Mouse (Mus musculus): ENCODE data around the gene Tada2a. TPM values are rescaled to one million over a fixed set of nuclear protein-coding genes. Genes with fewer than 3 reads are reported as not detected.

The Tada2a gene
- polyA plus RNA-seq, 1 experiment from 2014 or later = 33.6 TPM

GRCm38 (mm10) chr11:84073816-84074764 lies 55.3 kb downstream of the Tada2a start:
- Histone ChIP-seq H3K27me3 (peaks cover 5% of the 10 kb centered on the region; the same call in 1 of the 2 replicates), H3K36me3 (no peaks in the 10 kb centered on the region), H3K4me3 (no peak overlapping the region), H3K9ac (no peak overlapping the region), H3K4me2 (no peak overlapping the region), H3K4me1 (peaks cover 37% of the 10 kb centered on the region), H3K27ac (no peak overlapping the region; the same call in 1 of the 2 replicates), H3K9me3 (no peaks in the 10 kb centered on the region)
- ATAC-seq (ENCODE audit: borderline replicate concordance, extremely low read depth, low FRiP score, low TSS enrichment) = no peak
- WGBS = 37% methylated on average over 7 of the region's 7 CpGs

- no peak for ATAC-seq (ENCODE audit: borderline replicate concordance, extremely low read depth, low FRiP score, low TSS enrichment)
- no peaks in the 10 kb centered on the region for H3K36me3 ChIP-seq
Measured at GRCm38 (mm10) chr11:84072904-84073651, 56.3 kb downstream of the Tada2a start.

DNA sequence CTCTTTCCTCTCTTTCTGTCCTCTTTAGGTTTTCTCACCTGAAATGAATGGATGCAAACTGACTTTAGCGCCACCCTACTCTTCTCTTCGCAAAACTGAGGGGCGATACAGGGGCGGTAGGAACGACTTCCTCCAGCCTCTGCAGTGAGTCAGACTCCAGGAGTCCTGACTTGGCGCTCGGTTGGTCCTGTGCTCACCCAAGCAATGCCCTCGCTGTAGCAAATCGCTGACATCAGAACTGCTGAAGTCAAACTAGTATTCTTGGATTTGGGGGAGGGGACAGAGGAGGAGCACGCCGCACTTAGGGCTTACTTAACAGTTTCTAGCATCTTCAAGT lies 60.4 kb downstream of the Tada2a start, which contains the start of gene Dusp14:
Gene Dusp14, minus strand, starts transcription at position 228 of the 337 bp plus-strand sequence.
- peaks cover 32% of the 10 kb centered on the region for H3K27me3 ChIP-seq
- H3K4me2 ChIP-seq = peak within 1 kb of the TSS; percentile 89
- H3K9ac ChIP-seq = peak within 1 kb of the TSS; percentile 62
- peak within 1 kb of the TSS; percentile 74 for H3K27ac ChIP-seq
- 12% methylated on average over 11 of the region's 11 CpGs for WGBS
- H3K9me3 ChIP-seq = no peaks in the 10 kb centered on the region
- H3K36me3 ChIP-seq = no peaks in the 10 kb centered on the region
- peak within 1 kb of the TSS; percentile 59 for H3K4me3 ChIP-seq
- ATAC-seq (ENCODE audit: borderline replicate concordance, extremely low read depth, low FRiP score, low TSS enrichment) = no peak
- peaks cover 45% of the 10 kb centered on the region for H3K4me1 ChIP-seq

More at GRCm38 (mm10) chr11:84072904-84073651, 56.3 kb downstream of the Tada2a start:
- WGBS = 41% methylated on average over 9 of the region's 9 CpGs
- Histone ChIP-seq H3K4me2 (no peak overlapping the region), H3K4me3 (no peak overlapping the region), H3K27ac (no peak overlapping the region), H3K27me3 (peaks cover 11% of the 10 kb centered on the region; the same call in 1 of the 2 replicates), H3K9ac (no peak overlapping the region), H3K9me3 (no peaks in the 10 kb centered on the region), H3K4me1 (peaks cover 43% of the 10 kb centered on the region)

DNA sequence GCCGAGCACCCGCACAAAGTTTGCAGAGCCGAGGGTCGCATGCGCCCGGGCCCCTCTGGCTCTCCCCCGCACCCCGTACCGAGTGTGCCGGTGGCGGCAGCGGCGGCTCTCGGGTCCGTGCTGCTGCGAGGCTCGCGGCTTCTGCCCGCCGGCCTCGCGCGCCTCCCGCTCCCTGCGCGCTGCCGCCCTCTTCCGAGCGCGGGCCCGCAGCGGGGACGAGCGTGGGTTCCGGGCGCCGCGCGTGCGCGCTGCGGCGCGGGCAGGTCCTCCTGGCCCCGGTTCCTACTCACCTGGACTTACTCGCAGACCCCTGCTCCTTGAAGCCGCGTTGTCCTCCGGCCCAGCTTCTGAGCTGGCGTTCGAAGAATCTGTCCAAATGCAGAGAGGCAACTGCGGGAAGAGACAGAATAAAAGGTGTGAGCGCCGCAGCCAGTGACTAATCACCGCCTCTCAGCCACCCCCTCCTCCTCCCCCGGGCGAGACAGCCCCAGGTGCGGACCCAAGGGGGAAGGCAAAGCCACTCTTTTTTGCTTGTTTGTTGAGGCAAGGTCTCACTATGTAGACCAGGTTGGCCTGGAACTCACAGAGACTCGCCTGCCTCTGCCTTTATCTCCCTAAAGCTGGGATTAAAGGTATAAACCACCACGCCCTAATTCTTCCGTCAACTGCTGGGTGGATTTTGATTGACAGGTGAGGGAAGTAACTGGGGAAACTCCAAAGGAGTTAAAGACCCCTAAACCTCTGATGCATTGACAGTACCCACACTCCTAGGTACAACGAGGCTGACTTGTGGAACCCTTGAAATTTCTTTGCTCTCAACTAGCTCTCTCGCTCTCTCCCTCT lies 61.0 kb downstream of the Tada2a start:
- WGBS = 1% methylated on average over 61 of the region's 63 CpGs

DNA sequence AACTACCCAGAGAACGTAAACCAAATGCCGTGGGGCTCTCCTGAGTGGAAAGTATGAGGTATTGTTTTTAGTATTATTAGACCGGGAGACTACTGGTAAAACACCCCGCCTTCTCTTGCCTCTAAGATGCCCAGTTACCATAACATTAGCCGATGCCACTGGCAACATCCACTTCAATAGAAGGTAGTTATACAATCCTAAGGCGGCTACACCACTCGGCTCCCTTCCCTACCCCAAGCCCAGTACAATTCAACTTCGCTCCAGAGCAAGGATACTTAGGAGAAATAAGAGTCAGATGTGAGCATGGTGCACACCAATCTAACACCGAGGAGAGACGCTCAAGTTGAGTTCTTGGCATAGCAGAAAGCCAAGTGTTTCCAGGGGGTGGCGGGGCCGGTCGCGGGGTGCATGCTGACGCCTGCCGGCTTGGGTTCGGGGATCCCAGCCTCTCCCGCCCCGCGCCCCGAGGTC lies 61.6 kb downstream of the Tada2a start:
- Histone ChIP-seq H3K27ac (peak overlapping the region; percentile 74), H3K4me2 (peak overlapping the region; percentile 89), H3K4me3 (peak overlapping the region; percentile 59), H3K27me3 (peaks cover 32% of the 10 kb centered on the region), H3K9me3 (no peaks in the 10 kb centered on the region), H3K9ac (peak overlapping the region; percentile 62), H3K4me1 (peaks cover 33% of the 10 kb centered on the region), H3K36me3 (no peaks in the 10 kb centered on the region)
- ATAC-seq (ENCODE audit: borderline replicate concordance, extremely low read depth, low FRiP score, low TSS enrichment) = peak; percentile 55; the same call in 1 of the 2 replicates
- 1% methylated on average over 21 of the region's 21 CpGs for WGBS

More for the DNA sequence above, 61.0 kb downstream of the Tada2a start:
- Histone ChIP-seq H3K4me3 (peak overlapping the region; percentile 59), H3K9me3 (no peaks in the 10 kb centered on the region), H3K27ac (peak overlapping the region; percentile 74), H3K4me1 (peaks cover 39% of the 10 kb centered on the region), H3K4me2 (peak overlapping the region; percentile 89), H3K9ac (peak overlapping the region; percentile 62), H3K27me3 (peaks cover 32% of the 10 kb centered on the region), H3K36me3 (no peaks in the 10 kb centered on the region)
- ATAC-seq (ENCODE audit: borderline replicate concordance, extremely low read depth, low FRiP score, low TSS enrichment) = peak; percentile 62; the same call in 1 of the 2 replicates

GRCm38 (mm10) chr11:84066927-84067645 lies 62.3 kb downstream of the Tada2a start:
- 4% methylated on average over 18 of the region's 18 CpGs for WGBS
- H3K9ac ChIP-seq = peak overlapping the region; percentile 62; the same call in 1 of the 2 replicates
- H3K27ac ChIP-seq = peak overlapping the region; percentile 74
- peak overlapping the region; percentile 89 for H3K4me2 ChIP-seq
- H3K36me3 ChIP-seq = no peaks in the 10 kb centered on the region
- H3K27me3 ChIP-seq = peaks cover 32% of the 10 kb centered on the region
- H3K4me3 ChIP-seq = peak overlapping the region; percentile 59
- ATAC-seq (ENCODE audit: borderline replicate concordance, extremely low read depth, low FRiP score, low TSS enrichment) = no peak
- H3K9me3 ChIP-seq = no peaks in the 10 kb centered on the region
- peaks cover 32% of the 10 kb centered on the region for H3K4me1 ChIP-seq

GRCm38 (mm10) chr11:84066071-84066481 lies 63.3 kb downstream of the Tada2a start:
- no peak overlapping the region for H3K4me3 ChIP-seq
- no peaks in the 10 kb centered on the region for H3K36me3 ChIP-seq
- H3K9ac ChIP-seq = no peak overlapping the region
- peaks cover 32% of the 10 kb centered on the region for H3K27me3 ChIP-seq
- H3K27ac ChIP-seq = no peak overlapping the region
- H3K9me3 ChIP-seq = no peaks in the 10 kb centered on the region
- 7% methylated on average over 11 of the region's 11 CpGs for whole genome bisulfite sequencing
- peak overlapping the region; percentile 20; the same call in 1 of the 2 replicates for H3K4me2 ChIP-seq
- no peak for ATAC-seq (ENCODE audit: borderline replicate concordance, extremely low read depth, low FRiP score, low TSS enrichment)
- peaks cover 35% of the 10 kb centered on the region for H3K4me1 ChIP-seq

GRCm38 (mm10) chr11:84063631-84064209 lies 65.7 kb downstream of the Tada2a start:
- Histone ChIP-seq H3K27me3 (peaks cover 26% of the 10 kb centered on the region), H3K4me3 (no peak overlapping the region), H3K36me3 (no peaks in the 10 kb centered on the region), H3K9me3 (no peaks in the 10 kb centered on the region), H3K9ac (no peak overlapping the region), H3K4me2 (no peak overlapping the region), H3K4me1 (peaks cover 29% of the 10 kb centered on the region), H3K27ac (no peak overlapping the region; the same call in 1 of the 2 replicates)
- WGBS = 75% methylated on average over 3 of the region's 3 CpGs
- ATAC-seq (ENCODE audit: borderline replicate concordance, extremely low read depth, low FRiP score, low TSS enrichment) = no peak

GRCm38 (mm10) chr11:84062805-84063204 lies 66.6 kb downstream of the Tada2a start:
- no peak overlapping the region for H3K4me2 ChIP-seq
- H3K36me3 ChIP-seq = no peaks in the 10 kb centered on the region
- no peaks in the 10 kb centered on the region for H3K9me3 ChIP-seq
- no peak overlapping the region for H3K27ac ChIP-seq
- WGBS = 35% methylated on average over 2 of the region's 2 CpGs
- H3K9ac ChIP-seq = no peak overlapping the region
- H3K27me3 ChIP-seq = peaks cover 21% of the 10 kb centered on the region
- no peak for ATAC-seq (ENCODE audit: borderline replicate concordance, extremely low read depth, low FRiP score, low TSS enrichment)
- H3K4me1 ChIP-seq = peaks cover 24% of the 10 kb centered on the region
- H3K4me3 ChIP-seq = no peak overlapping the region

- Histone ChIP-seq H3K9me3 (no peaks in the 10 kb centered on the region), H3K36me3 (no peaks in the 10 kb centered on the region), H3K27me3 (peaks cover 15% of the 10 kb centered on the region), H3K4me1 (peaks cover 15% of the 10 kb centered on the region), H3K4me2 (no peak overlapping the region), H3K9ac (no peak overlapping the region), H3K27ac (no peak overlapping the region), H3K4me3 (no peak overlapping the region)
- ATAC-seq (ENCODE audit: borderline replicate concordance, extremely low read depth, low FRiP score, low TSS enrichment) = no peak
- WGBS = 69% methylated on average over 2 of the region's 2 CpGs
Measured at GRCm38 (mm10) chr11:84061881-84062280, 67.5 kb downstream of the Tada2a start.
